Mouse (Mus musculus) adrenal gland, adult 18-20 months (tissue): Measurements from ENCODE around the gene Tmem182. TPM values are rescaled to one million over a fixed set of nuclear protein-coding genes. Genes with fewer than 3 reads are reported as not detected.
A peak's percentile ranks its signal among the peaks of the same experiment; 100 is the strongest.

Source experiments
- DNase-seq, 2 experiments: peaks; one replicate each; pipeline ENCODE4 v3.0.0; 2021 to 2022; ENCODE audit warnings: low spot score in 2 of 2
- long read RNA-seq, 2 experiments: library from polyadenylated mRNA; stranded (forward); transcript quantifications; one replicate each; pipeline ENCODE4 v2.0.0; 2021
- total RNA-seq, 2 experiments: library from RNA; stranded (reverse); gene quantifications; 1 replicate in 1 of 2; 2 replicates in 1 of 2; pipeline ENCODE4 v1.2.3; 2021

Gene Tmem182
- total RNA-seq, result 10 to 100 TPM in 1 of 2 experiments, 1 to 10 TPM in 1; 1.7 to 17.0 TPM
- long read RNA-seq, experiment 1, transcript Tmem182-201 (5 exons, 2,716 nt), result major isoform, 18 of 23 reads
- long read RNA-seq, experiment 1, partial matches to known transcripts, result 0 of 23 reads
- long read RNA-seq, experiment 1, other reads (novel, unspliced or antisense), result 5 of 23 reads
- long read RNA-seq, experiment 2, partial matches to known transcripts, result 0 of 1 reads
- long read RNA-seq, experiment 2, other reads (novel, unspliced or antisense), result 1 of 1 reads

DNA sequence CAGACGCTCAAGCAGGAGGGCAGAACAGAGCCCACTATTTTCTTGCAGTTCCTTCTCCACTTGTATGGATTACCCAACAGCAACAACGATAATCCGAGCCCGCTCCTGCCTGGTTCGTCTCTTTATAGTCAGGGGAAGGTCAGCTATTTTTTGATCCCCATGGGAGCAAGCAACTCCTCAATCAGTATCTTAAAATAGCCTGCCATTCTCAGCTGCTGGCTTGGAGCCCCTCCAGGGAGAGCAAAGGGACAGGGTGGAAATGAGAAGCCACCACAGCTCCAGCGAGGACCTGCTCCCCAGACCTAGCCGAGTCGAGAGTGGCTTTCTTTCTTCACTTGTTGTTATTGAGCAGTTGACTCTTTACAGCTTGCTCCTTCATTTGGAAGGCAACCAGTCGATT, at the start of gene Tmem182:
Gene Tmem182, plus strand, starts transcription at position 251 of the 400 bp plus-strand sequence.
- DNase-seq, result no peak

GRCm38 (mm10) chr1:40759751-40760445, 45.5 kb upstream of the Tmem182 start:
- DNase-seq, result no peak

DNA sequence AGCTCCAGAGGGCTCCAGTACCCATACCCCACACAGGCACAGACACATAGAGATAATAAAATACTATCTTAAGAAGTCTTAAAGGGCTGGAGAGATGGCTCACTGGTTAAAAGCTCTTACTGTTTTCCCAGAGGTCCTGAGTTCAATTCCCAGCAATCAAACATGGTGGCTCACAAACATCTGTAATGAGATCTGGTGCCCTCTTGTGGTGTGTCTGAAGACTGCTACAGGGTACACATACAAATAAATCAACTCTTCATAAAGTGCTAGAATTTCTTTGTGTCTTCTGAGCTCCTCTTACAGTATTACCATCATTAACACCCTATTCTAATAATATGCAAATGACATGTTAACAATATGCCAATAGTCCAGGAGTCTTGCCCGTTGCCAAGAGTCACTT, 41.4 kb upstream of the Tmem182 start:
- no peak for DNase-seq

DNA sequence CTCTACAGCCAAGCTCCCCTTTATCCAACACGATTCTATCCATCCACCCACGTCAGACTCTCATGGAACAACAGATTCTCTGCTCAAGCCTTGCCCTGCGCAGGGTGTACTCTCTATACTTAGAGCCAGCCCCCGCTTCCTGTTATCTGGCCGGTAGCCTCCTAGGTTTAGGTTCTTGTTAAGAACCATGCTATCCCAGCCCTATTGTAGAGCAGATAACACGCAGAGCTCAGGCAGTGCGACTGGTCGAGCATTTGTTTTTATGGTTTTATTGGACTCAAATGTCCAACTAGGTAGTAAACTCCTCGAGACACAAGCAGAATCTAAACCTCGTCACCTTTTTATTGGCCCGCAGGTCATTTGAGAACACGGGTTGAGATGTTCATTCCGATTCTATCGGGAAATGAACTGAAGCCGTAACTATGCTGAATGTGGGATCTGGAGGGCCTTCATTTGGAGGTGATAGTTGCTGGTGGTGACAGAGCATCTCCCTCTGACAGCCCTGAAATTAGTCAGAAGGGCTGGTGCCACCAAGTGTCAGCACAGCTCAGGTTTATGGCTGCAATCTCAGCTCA, 40.6 kb upstream of the Tmem182 start:
- DNase-seq, result no peak

GRCm38 (mm10) chr1:40765521-40765920, 39.9 kb upstream of the Tmem182 start:
- DNase-seq, result no peak

DNA sequence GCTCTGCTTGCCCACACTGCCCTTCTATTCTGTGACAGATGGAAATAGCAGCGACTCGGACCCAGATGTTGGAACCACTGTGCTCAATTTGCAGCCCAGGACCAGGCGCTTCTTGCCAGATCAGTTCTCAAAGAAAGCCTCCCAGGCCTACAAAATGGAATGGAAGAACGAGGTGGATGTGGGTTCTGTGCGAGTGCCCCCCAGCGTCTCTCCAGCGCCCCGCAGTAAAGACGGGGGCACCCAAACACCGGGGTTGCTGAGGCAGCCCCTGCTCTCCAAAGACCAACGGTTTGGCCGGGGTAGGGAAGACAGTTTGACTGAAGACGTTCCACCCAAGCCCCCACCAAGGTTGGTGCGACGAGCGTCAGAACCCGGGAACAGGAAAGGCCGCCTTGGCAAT, 37.8 kb upstream of the Tmem182 start:
- no peak for DNase-seq

GRCm38 (mm10) chr1:40768606-40769005, 36.8 kb upstream of the Tmem182 start:
- DNase-seq, result peak; percentile 25 to 33

- no peak for DNase-seq
These were observed 36.0 kb upstream of the Tmem182 start for GRCm38 (mm10) chr1:40769331-40769894.

DNA sequence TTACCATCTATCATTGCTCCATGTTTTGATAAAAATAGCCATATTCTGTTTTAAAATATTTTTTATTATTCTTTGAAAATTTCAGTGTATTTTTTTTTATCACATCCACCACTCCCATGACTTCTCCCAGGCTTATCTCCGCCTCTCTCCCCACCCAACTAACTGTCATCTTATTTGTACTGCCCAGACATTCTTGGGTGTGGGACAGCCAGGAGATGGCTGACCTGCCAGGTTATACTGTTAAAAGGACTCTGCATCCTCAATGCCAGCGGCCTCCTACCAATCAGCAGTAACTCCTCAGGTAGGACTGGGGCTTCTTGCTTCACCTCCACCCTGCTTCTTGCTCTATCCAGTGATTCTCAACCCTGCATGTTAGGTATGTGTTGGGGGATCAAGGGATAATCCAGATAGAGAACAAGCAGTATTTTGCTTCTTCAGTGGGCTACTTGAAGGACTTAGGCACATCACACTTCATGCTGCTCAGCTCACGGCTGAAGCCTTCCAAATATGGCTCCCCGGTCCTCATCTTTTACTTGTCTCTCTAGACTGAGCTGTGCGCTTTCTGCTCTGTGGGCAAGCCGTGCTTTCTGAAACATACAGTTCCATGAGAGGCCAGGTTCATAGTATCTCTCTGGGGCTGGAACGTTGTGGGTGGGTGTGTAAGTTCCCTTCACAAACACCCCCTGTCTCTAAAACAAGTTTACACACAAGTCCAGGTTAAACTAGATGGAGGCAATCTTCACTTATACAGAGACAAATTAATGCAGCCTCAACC, 34.0 kb upstream of the Tmem182 start:
- no peak for DNase-seq

- DNase-seq, result no peak
These were observed 32.2 kb upstream of the Tmem182 start for GRCm38 (mm10) chr1:40773234-40773633.

- DNase-seq, result no peak
These were observed 31.4 kb upstream of the Tmem182 start for GRCm38 (mm10) chr1:40774040-40774439.

- DNase-seq, result no peak
These were observed 29.3 kb upstream of the Tmem182 start for GRCm38 (mm10) chr1:40776102-40776501.

DNA sequence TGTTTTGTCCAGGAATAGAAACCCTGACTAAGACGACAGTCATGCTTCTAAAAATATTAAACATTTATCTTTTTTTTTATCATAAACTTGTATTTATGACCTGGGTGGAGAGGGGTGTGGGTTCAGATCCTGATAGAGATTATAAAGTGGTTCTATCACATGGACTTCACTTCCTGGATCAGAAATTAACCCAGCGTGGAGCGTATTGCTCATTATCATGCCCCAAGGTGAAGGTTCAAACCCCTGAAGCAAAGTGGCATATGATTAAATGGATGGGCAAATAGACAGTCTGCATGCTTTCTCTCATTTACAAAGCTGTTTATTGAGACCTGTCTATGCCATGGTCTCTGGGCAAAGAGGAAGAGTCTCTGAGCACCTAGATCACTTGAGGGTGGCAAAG, 28.6 kb upstream of the Tmem182 start:
- DNase-seq, result no peak

GRCm38 (mm10) chr1:40783450-40783849, 22.0 kb upstream of the Tmem182 start:
- DNase-seq, result no peak

DNA sequence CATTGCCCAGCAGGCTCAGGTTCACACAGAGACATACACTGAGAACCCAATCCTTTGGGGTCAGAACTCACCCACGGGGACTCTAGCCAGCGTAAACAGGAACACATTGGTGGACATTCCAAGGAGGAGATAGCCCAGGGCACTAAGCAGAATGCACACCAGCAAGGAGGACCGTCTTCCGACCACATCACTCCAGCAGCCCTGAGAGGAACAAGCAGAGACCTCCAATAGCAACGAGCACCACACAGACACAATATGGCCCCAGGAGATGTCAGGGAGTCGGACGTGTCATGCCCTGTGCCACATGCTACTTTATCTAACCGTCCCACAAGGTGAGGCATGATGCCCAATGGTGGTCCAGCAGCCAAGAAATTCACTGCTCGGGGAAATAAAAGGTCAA, 21.1 kb upstream of the Tmem182 start:
- no peak for DNase-seq

DNA sequence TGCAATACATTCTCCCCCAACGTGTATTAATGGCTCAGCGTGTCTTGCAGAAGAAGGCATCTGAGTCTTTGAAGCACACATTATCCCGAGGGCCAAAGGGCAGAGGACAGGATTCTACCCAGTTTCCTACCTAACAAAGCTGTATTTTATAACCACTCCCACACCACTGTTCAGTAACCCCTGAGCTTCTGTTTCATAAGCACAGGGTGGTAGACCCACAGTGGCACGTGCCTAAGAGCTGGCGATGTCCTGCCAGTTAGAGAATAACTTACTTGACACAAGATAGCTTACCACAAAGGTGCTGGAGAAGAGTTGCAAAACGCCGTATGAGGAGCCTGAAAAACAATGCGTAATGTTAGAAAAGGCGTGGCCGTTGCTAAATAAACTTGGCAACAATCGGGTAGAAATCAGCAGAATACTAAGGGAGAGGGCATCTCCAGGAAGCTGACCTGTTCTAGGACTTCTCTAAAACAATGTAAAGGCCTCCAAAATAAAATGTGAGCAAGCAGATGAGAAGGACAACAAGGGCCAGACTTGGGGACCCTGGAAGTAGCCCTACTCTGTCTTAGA, 19.4 kb upstream of the Tmem182 start:
- no peak for DNase-seq

GRCm38 (mm10) chr1:40788956-40789355, 16.4 kb upstream of the Tmem182 start:
- no peak for DNase-seq

- no peak for DNase-seq
These were observed 15.7 kb upstream of the Tmem182 start for GRCm38 (mm10) chr1:40789666-40790233.

GRCm38 (mm10) chr1:40790324-40791141, 14.9 kb upstream of the Tmem182 start, which contains the start of gene Mfsd9:
TSS of gene Mfsd9 (minus strand) at chr1:40790687.
- peak; percentile 96 for DNase-seq

DNA sequence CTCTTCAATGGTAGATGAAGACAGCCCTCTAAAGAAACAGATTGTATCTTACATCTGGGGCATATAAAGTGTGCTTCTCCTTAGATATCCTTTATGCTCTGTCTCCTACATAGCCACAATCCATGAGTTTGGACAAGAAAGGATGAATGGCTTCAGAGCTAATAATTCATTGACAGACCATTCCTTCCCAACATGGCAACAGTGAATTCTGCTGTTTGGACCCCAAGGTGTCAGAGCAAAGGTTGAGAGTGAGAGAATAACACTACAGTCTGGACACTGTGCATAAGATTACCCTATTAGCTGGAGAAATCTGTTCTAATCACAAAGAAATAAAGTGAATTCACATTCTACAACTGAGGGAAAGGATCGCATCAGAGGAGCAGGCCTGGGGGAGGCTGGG, 9.9 kb upstream of the Tmem182 start:
- no peak for DNase-seq
